Mouse (Mus musculus): ENCODE results near the gene Uncx. TPM values are rescaled to one million over a fixed set of nuclear protein-coding genes. Genes with fewer than 3 reads are reported as not detected.

Gene Uncx
- total RNA-seq, 1 experiment = not detected

GRCm38 (mm10) chr5:139559782-139560181 is 16.5 kb downstream of the Uncx start:
- DNase-seq (ENCODE audit: low read depth, low spot score) = no peak
- Histone ChIP-seq H3K9me3 (ENCODE audit: control insufficient read depth, insufficient read depth, low read depth, low read length) (no peaks in the 10 kb centered on the region), H3K9ac (ENCODE audit: insufficient read depth, low read depth, low read length, poor library complexity, severe bottlenecking) (no peak overlapping the region), H3K4me1 (ENCODE audit: control insufficient read depth in 2 of 2, insufficient read depth in 2 of 2, low read length in 2 of 2, poor library complexity in 1 of 2) (peaks cover 0 to 7% of the 10 kb centered on the region in 2 experiments; a peak in 2 of 4 replicates), H3K4me3 (ENCODE audit: insufficient read depth in 1 of 2, low read depth in 1 of 2, low read length in 2 of 2, poor library complexity in 1 of 2, severe bottlenecking in 1 of 2) (no peak overlapping the region), H3K27ac (ENCODE audit: insufficient read depth, low read depth, low read length, poor library complexity, severe bottlenecking) (no peak overlapping the region), H3K36me3 (ENCODE audit: control insufficient read depth, insufficient read depth, low read length, poor library complexity, severe bottlenecking) (no peaks in the 10 kb centered on the region)
- TF ChIP-seq ZNF384 (IDR thresholded peaks at IDR 0.05; ENCODE audit: low read depth, low read length) (no peak), MAFK (IDR thresholded peaks at IDR 0.05; ENCODE audit: insufficient read depth, low read depth, low read length) (no peak), CHD2 (IDR thresholded peaks at IDR 0.05; ENCODE audit: low read depth, low read length) (no peak), HCFC1 (IDR thresholded peaks at IDR 0.05; ENCODE audit: borderline replicate concordance, insufficient read depth, low read length) (no peak), ZC3H11A (IDR thresholded peaks at IDR 0.05; ENCODE audit: borderline replicate concordance, low read depth, low read length) (no peak)
- in situ Hi-C loops (cut with MboI; ENCODE audit: low sequenced_read_pairs in 2 of 2, unreplicated experiment in 2 of 2) = no loop called here

GRCm38 (mm10) chr5:139561363-139562001 is 18.2 kb downstream of the Uncx start:
- peaks cover 0 to 11% of the 10 kb centered on the region in 2 experiments; a peak in 2 of 4 replicates for H3K4me1 ChIP-seq (ENCODE audit: control insufficient read depth in 2 of 2, insufficient read depth in 2 of 2, low read length in 2 of 2, poor library complexity in 1 of 2)
- in situ Hi-C loops (cut with MboI; ENCODE audit: low sequenced_read_pairs in 2 of 2, unreplicated experiment in 2 of 2) = no loop called here
- TF ChIP-seq MAFK (IDR thresholded peaks at IDR 0.05; ENCODE audit: insufficient read depth, low read depth, low read length) (no peak), ZNF384 (IDR thresholded peaks at IDR 0.05; ENCODE audit: low read depth, low read length) (no peak), HCFC1 (IDR thresholded peaks at IDR 0.05; ENCODE audit: borderline replicate concordance, insufficient read depth, low read length) (no peak), CHD2 (IDR thresholded peaks at IDR 0.05; ENCODE audit: low read depth, low read length) (no peak), ZC3H11A (IDR thresholded peaks at IDR 0.05; ENCODE audit: borderline replicate concordance, low read depth, low read length) (no peak)
- H3K36me3 ChIP-seq (ENCODE audit: control insufficient read depth, insufficient read depth, low read length, poor library complexity, severe bottlenecking) = no peaks in the 10 kb centered on the region
- no peak for DNase-seq (ENCODE audit: low read depth, low spot score)
- no peak overlapping the region for H3K4me3 ChIP-seq (ENCODE audit: insufficient read depth in 1 of 2, low read depth in 1 of 2, low read length in 2 of 2, poor library complexity in 1 of 2, severe bottlenecking in 1 of 2)
- no peak overlapping the region for H3K27ac ChIP-seq (ENCODE audit: insufficient read depth, low read depth, low read length, poor library complexity, severe bottlenecking)
- no peak overlapping the region for H3K9ac ChIP-seq (ENCODE audit: insufficient read depth, low read depth, low read length, poor library complexity, severe bottlenecking)
- no peaks in the 10 kb centered on the region for H3K9me3 ChIP-seq (ENCODE audit: control insufficient read depth, insufficient read depth, low read depth, low read length)

GRCm38 (mm10) chr5:139564663-139565062 is 21.4 kb downstream of the Uncx start:
- H3K4me3 ChIP-seq (ENCODE audit: insufficient read depth in 1 of 2, low read depth in 1 of 2, low read length in 2 of 2, poor library complexity in 1 of 2, severe bottlenecking in 1 of 2) = no peak overlapping the region
- TF ChIP-seq CHD2 (IDR thresholded peaks at IDR 0.05; ENCODE audit: low read depth, low read length) (no peak), MAFK (IDR thresholded peaks at IDR 0.05; ENCODE audit: insufficient read depth, low read depth, low read length) (no peak), ZC3H11A (IDR thresholded peaks at IDR 0.05; ENCODE audit: borderline replicate concordance, low read depth, low read length) (no peak), HCFC1 (IDR thresholded peaks at IDR 0.05; ENCODE audit: borderline replicate concordance, insufficient read depth, low read length) (no peak), ZNF384 (IDR thresholded peaks at IDR 0.05; ENCODE audit: low read depth, low read length) (no peak)
- no peaks in the 10 kb centered on the region for H3K36me3 ChIP-seq (ENCODE audit: control insufficient read depth, insufficient read depth, low read length, poor library complexity, severe bottlenecking)
- no peak for DNase-seq (ENCODE audit: low read depth, low spot score)
- H3K9me3 ChIP-seq (ENCODE audit: control insufficient read depth, insufficient read depth, low read depth, low read length) = no peaks in the 10 kb centered on the region
- H3K4me1 ChIP-seq (ENCODE audit: control insufficient read depth in 2 of 2, insufficient read depth in 2 of 2, low read length in 2 of 2, poor library complexity in 1 of 2) = peaks cover 0 to 4% of the 10 kb centered on the region in 2 experiments; a peak in 1 of 4 replicates
- in situ Hi-C loops (cut with MboI; ENCODE audit: low sequenced_read_pairs in 2 of 2, unreplicated experiment in 2 of 2) = no loop called here
- no peak overlapping the region for H3K27ac ChIP-seq (ENCODE audit: insufficient read depth, low read depth, low read length, poor library complexity, severe bottlenecking)
- no peak overlapping the region for H3K9ac ChIP-seq (ENCODE audit: insufficient read depth, low read depth, low read length, poor library complexity, severe bottlenecking)

DNA sequence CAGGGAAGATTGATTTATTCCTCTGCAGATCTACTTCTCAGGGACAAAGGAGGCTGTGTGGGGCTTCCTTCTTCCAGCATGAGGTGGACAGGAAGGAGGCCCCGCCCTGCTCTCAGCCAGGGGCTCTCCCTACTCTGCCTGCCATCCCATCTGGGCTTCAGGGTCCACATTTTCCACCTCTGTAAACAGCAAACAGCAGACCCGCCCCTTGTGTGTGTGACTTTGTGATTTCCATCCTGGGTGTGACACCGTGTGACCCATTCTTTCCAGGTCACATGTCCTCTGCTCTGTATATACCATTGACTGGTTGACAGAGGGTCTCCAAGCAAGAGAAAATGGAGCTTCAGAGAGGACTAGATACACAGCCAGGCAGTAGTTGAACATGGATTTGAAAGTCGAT is 22.2 kb downstream of the Uncx start:
- in situ Hi-C loops (cut with MboI; ENCODE audit: low sequenced_read_pairs in 2 of 2, unreplicated experiment in 2 of 2) = no loop called here
- TF ChIP-seq ZNF384 (IDR thresholded peaks at IDR 0.05; ENCODE audit: low read depth, low read length) = no peak
- no peak for TF ChIP-seq ZC3H11A (IDR thresholded peaks at IDR 0.05; ENCODE audit: borderline replicate concordance, low read depth, low read length)
- no peak for TF ChIP-seq MAFK (IDR thresholded peaks at IDR 0.05; ENCODE audit: insufficient read depth, low read depth, low read length)
- TF ChIP-seq HCFC1 (IDR thresholded peaks at IDR 0.05; ENCODE audit: borderline replicate concordance, insufficient read depth, low read length) = no peak
- TF ChIP-seq CHD2 (IDR thresholded peaks at IDR 0.05; ENCODE audit: low read depth, low read length) = no peak
- DNase-seq (ENCODE audit: low read depth, low spot score) = no peak
- no peak overlapping the region for H3K4me3 ChIP-seq (ENCODE audit: insufficient read depth in 1 of 2, low read depth in 1 of 2, low read length in 2 of 2, poor library complexity in 1 of 2, severe bottlenecking in 1 of 2)
- H3K9ac ChIP-seq (ENCODE audit: insufficient read depth, low read depth, low read length, poor library complexity, severe bottlenecking) = no peak overlapping the region
- no peaks in the 10 kb centered on the region for H3K36me3 ChIP-seq (ENCODE audit: control insufficient read depth, insufficient read depth, low read length, poor library complexity, severe bottlenecking)
- no peak overlapping the region for H3K27ac ChIP-seq (ENCODE audit: insufficient read depth, low read depth, low read length, poor library complexity, severe bottlenecking)
- no peaks in the 10 kb centered on the region for H3K9me3 ChIP-seq (ENCODE audit: control insufficient read depth, insufficient read depth, low read depth, low read length)
- H3K4me1 ChIP-seq (ENCODE audit: control insufficient read depth in 2 of 2, insufficient read depth in 2 of 2, low read length in 2 of 2, poor library complexity in 1 of 2) = peaks cover 0 to 4% of the 10 kb centered on the region in 2 experiments; a peak in 1 of 4 replicates

All from ES-E14 (cell line).